Mouse (Mus musculus) MEL-GATA-1-ER (cell line): ENCODE data around the gene Golph3l.

ENCODE experiments used
- DNase-seq: peaks from one replicate; pipeline ENCODE4 v3.0.0-alpha.2; 2012; ENCODE audit warnings: low read depth; ENCODE audit errors: extremely low read depth

Golph3l gene

DNA sequence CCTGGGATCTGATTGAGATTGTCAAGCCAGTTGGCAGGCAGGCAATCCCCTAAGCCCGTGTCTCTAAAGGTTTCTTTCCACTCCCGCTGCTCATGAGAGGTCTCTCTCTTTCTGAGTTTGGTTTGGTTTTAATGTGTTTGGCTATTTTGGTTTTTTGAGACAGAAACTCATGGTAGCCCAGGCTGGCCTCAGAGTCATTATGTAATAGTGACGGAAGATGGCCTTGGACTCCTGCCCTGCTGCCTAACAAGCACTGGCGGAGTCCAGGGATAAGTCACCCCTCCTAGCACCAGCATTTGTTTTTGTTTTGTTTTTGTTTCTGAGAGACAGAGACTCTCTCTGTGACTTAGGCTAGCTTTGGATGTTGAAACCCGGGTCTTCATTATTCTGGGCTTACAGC, 66.7 kb downstream of the Golph3l start:
- no peak for DNase-seq

DNA sequence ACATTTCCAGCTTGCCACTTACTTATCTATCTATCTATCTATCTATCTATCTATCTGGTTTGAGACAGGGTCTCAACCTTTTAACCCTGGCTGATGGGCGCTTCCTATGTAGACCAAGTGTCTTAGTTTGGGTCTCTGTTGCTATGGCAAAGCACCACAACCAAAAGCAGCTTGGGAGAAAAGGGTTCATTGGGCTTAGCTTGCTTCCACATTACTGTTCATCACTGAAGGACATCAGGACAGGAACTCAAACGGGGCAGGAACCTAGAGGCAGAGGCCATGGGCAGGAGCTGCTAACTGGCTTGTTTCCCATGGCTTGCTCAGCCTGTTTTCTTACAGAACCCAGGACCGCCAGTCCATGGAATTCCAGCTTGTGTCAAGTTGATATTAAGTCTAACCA, 68.4 kb downstream of the Golph3l start:
- DNase-seq: no peak

DNA sequence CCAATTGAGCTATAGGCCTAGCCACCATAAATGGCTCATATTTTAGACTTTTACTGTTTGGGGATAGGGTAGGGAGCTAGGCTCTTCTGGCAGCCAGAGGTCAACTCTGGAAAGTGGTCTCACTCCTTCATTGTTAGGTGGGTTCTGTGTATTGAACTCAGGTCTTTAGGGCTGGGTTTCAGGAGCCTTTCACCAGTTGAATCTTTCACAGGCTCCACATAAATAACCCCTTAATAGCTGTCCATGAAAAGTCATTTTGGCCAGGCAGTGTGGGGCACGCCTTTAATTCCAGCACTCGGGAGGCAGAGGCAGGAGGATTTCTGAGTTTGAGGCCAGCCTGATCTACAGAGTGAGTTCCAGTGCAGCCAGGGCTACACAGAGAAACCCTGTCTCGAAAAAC, 69.0 kb downstream of the Golph3l start:
- no peak for DNase-seq

DNA sequence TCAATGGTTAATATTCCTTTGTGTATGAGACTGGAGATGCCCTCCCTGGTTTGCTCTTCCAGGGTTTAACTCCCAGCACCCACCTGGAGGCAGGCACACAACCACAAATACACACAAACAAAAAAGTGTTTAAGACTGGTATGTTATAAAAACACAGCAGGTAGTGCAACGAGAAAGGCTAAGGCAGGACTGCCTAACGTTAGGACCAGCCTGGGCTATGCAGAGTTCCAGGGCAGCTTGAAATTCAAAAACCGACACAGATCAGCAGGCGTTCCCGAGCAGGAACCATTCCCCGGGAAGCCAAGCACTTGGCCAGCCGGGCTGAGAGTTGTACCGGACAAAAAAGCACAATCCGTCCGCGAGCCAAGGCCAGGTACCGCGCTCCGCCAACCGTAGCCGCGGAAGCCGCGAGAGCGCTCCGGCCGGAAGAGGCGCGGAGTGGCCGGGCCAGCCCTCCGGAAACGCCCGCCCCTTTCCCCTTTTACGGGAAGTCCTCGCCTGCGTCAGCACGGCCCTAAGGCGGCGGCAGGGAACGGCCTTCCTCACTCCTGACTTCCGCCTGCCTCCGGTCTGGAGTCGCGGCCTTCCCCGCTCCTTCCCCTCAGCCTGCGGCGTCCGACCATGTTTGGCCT, 69.6 kb downstream of the Golph3l start, which contains the start of gene Mcl1:
TSS of gene Mcl1 (plus strand) at position 553 of the 632 bp plus-strand sequence.
- peak; percentile 93 for DNase-seq

DNA sequence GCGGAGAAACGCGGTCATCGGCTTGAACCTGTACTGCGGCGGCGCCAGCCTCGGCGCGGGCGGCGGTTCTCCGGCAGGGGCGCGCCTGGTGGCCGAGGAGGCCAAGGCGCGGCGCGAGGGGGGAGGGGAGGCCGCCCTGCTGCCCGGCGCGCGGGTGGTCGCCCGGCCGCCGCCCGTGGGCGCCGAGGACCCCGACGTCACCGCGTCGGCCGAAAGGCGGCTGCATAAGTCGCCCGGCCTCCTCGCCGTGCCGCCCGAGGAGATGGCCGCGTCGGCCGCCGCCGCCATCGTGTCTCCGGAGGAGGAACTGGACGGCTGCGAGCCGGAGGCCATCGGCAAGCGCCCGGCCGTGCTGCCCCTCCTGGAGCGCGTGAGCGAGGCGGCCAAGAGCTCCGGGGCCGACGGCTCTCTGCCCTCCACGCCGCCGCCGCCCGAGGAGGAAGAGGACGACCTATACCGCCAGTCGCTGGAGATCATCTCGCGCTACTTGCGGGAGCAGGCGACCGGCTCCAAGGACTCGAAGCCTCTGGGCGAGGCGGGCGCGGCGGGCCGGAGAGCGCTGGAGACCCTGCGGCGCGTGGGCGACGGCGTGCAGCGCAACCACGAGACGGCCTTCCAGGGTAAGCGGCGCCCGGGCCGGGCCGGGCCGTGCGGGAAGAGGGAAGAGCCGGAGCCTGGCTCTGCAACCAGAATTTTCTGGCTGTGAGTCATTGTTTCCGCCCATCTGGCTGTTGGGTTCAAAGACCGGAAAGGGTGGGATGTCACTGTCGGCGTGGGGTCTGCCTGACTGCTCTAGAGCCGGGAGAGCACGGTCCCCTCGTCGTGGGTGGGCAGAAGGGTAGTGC, 70.4 kb downstream of the Golph3l start:
- DNase-seq: peak; percentile 83

DNA sequence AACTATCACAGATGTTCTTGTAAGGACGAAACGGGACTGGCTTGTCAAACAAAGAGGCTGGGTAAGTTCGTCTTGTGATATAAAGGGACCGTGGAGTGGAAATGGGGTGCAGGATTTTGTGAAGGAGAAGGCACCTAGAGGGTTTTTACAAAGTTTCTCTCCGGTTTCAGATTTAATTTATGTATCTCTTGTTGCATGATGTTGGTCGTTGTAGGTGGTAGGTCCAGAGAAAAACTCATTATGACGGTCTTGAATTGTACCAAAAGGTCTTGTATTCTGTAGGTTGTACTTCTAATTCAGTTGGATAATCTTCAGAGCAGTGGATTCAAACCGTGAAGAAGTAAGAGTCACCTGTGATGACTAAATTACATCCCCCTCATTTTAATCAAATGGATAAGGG, 71.2 kb downstream of the Golph3l start:
- DNase-seq: no peak

DNA sequence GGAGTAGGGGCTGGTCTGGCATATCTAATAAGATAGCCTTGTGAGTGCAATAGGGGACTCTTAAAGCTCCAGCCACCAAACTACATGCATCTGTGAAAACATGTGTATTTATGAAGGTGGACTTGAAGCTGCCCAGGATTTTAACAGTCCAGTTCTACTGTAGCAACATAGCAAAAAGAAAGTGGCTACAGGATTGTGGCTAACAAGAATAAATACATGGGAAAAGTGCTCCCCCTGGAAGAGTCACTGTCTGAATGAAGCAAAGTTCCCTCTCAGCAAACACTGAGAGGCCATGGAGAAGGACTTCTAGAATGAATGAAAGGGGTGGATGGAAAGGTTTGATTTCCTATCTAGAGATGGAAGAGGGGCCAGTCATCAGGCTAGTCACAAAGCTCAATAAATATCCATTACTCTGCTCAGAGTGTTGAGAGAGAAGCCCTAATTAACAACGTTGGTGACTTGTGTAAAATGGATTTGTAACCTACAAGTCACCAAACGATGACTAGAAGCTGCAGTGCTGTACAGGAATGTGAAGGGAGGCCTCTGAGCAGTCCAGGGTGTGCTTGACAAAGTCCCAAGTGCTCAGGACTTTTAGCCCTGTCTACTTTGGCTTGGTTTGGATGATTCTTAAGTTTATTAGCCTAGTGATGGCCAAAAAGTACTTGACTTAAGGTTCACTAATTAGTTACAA, 72.2 kb downstream of the Golph3l start:
- no peak for DNase-seq

DNA sequence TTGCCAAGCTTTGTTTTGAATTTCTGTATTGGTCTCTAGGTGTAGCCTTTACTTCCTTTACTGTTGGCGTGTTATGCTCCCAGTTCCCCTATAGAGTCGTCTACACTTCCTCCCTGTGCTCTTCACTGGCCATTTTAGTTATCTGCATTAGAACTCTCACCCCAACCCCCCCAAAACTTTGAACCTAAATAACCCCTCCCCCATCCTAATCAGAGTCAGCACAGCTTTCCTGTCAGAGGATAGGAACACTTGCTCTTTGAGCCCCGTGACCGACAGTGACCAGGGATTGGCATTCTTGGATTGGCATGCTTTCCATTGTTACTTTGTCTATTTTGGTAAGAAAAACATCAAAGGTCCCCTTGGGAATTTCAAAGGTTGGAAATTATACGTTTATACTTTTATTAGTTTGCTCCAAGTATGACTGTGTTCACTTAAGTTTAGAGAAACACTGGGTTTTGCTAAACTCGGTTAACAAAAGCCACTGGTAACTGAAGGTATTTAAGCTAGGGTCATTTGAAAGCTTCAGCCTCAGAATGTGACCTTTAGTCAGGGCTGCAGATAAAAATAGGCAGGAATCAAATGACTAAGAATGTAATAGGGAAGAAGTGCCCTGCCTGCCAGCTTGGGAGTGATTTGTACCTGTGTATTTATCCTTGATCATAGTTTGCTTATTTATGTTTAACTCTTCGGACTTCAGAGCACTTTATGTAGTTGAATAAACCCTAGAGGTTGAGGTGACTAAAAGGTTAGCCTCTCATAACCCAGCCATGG, 73.4 kb downstream of the Golph3l start:
- DNase-seq: peak; percentile 91

DNA sequence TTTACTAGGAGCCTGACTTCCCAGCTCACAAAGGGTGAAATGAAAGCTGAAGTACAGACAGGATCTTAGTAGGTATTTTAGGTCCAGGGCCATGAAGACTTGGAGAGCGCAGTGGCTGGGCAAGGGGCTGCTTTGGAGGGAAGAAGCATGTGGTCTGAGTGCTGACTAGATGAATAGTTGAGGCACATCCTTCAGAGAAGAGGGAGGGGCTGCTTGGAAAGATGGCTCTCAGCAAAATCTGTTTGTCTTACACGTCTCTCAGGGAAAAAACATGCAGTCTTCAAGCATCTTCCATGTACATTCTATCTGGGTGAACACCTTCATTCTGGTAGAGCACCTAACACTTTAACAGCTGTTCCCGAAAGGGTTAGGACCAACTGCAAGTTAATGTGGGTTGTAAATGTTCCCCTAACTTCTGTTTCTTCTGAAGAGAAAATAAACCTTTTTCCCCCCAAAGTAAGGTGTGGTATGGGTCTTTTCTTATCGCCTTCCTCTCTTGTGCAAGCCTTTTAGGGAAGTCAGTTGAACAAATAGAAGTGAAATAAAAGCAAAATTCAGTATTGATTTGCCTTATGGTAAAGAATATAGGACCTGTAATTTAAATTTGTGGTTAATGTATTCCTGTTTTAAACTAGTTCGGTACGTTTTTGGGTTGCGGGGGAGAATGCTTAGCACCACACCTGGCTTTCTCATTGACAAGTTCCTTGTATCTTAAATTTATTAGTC, 74.2 kb downstream of the Golph3l start:
- no peak for DNase-seq

DNA sequence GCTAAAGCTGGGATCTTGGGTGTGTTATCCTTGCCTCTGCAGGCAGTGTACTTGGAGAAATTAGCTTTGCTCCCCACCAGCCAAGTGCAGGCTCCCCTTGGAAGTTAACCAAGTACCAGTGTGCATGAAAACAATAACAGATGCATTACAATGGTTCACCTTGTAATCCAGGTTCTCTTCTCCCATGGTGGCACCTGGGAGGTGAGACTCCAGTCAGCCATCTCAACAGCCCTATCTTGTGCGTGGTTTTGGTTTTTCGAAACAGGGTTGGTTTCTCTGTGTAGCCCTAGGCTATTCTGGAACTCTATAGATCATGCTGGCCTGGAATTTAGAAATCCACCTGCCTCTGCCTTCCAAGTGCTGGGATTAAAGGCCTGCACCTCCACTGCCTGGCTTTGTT, 74.8 kb downstream of the Golph3l start:
- no peak for DNase-seq

DNA sequence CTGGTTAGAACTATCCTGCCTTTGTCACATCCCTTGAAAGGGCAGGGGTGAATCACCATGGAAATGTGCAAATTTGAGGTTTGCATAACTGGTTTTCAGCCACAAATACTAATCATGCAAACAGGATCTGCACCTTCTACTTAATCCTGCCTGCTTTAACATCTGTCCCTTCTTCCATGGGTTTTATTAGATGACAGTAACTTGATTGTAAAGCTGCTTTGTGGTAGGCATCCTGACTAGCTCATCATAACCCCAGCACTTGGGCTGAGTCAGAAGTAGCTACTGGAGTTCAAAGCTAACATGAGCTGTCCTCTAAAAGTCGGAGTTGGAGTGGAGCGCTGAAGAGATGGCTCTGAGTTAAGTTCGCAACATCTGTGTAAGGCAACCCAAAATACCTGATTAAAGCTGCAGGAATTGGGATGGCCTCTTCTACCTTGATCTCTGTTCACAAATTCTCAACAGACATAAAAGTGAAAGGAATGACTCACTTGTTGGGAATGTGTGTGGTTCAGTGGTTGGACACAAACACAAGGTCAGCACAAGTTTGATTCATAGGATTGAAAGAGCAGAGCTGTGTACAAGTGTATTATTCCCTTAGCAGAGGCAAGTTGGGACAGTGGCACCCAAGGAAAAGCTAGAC, 75.4 kb downstream of the Golph3l start:
- DNase-seq: no peak

DNA sequence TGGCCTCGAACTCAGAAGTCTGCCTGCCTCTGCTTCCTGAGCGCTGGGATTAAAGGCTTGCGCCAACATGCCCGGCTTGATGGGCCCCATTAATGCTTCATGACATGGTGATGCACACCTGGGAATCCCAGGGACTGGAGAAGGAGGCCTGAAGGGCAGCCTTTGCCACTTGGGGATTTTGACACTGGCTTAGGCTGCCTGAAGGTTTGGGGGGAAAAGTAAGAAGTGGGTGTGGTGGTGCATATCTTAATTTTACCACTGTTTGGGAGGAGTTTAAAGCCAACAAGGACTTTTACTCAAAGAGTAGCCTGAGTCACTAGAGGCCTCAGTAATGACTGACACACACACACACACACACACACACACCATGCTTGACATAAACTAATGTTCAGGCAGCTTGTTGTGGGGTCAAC, 76.2 kb downstream of the Golph3l start:
- no peak for DNase-seq

DNA sequence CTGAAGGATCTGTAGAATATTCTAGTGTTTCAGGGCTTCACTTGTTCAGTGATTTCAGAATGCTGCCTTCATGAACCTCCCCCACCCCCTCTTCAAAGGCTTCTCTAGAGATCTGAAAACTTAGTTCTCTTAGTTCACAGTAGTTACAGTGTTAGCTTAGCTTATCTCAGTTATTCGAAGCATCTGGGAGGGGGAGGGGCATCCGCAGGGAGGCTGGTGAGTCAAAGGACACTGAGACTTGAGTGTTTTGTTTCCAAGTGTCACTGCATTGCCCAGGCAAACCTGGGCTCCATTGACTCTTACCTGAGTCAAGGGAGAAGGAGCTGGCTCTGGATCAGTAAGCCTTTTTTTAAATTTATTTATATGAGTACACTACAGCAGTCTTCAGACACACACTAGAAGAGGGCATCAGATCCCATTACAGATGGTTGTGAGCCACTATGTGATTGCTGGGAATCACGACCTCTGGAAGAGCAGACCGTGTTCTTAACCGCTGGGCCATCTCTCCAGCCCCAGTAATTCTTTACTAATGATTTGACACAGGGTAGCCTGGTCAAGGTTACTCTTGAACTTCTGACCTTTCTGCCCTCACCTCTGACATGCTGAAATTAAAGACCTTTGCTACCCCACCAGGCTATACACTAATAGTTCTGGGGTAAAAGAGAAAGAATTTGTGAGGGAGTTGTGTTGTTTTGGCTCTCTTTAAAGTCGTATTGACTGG, 77.5 kb downstream of the Golph3l start:
- DNase-seq: peak; percentile 90

DNA sequence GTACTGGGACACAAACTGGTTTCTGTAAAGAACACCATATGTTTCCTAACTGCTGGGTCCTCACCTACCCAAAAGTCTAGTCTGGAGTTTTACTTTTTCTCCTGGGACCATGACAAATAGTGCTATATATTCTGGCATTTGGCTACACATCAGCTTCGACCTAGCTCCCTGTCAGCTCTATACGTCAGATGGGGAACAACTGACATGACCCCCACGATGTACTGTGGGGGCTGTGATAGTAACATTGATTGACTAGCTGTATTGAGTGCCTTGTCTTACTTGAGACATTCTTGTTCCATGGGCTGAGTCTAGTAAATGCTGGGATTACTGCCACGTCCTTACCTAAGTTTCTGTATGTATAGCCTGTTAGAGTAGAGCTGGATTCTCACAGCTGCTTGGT, 78.8 kb downstream of the Golph3l start:
- DNase-seq: no peak

DNA sequence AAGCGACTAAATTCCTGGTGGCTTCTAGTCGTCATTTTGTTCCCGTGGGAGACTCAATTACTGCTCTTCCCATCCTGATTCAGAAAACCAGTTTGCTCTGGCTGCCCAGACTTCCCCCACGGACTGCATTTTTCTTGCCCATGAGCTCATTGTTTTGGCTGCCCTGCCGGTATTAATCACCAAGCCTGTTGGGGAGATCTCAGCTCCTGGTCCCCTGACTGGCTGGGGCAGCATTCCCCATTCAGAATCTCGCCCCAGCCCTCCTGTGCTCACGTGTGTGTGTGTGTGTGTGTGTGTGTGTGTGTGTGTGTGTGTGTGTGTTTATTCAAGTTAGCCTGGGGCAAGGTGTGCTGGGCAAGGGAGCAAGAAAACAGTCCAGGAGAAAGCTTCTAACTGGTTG, 79.3 kb downstream of the Golph3l start:
- DNase-seq: no peak
